Mouse (Mus musculus): Measurements from ENCODE around the gene Prss12. TPM values are rescaled to one million over a fixed set of nuclear protein-coding genes. Genes with fewer than 3 reads are reported as not detected.
A peak's percentile ranks its signal among the peaks of the same experiment; 100 is the strongest.

Gene Prss12
- polyA plus RNA-seq, 1 experiment from 2014 or later = 9.4 TPM

- no peak overlapping the region for H3K4me2 ChIP-seq (replicated peaks; ENCODE audit: low read depth, low read length)
- H3K4me3 ChIP-seq (ENCODE audit: low read length) = no peak overlapping the region
- peaks cover 19% of the 10 kb centered on the region for H3K4me1 ChIP-seq (ENCODE audit: insufficient read depth, low read length)
- H3K27ac ChIP-seq (ENCODE audit: low read length) = peak overlapping the region; percentile 25; the same call in 1 of the 2 replicates
- 87% methylated on average over 7 of the region's 7 CpGs for WGBS
- H3K9ac ChIP-seq (replicated peaks; ENCODE audit: low read length) = no peak overlapping the region
- H3K27me3 ChIP-seq (ENCODE audit: insufficient read depth, low read length) = no peaks in the 10 kb centered on the region
- no peaks in the 10 kb centered on the region for H3K9me3 ChIP-seq (ENCODE audit: low read length)
- peaks cover 9% of the 10 kb centered on the region; the same call in 1 of the 2 replicates for H3K36me3 ChIP-seq (ENCODE audit: insufficient read depth, low read length)
- no peak for ATAC-seq (ENCODE audit: low FRiP score, low TSS enrichment)
These were observed 58.1 kb downstream of the Prss12 start for GRCm38 (mm10) chr3:123504783-123505182.

- Histone ChIP-seq H3K36me3 (ENCODE audit: insufficient read depth, low read length) (peaks cover 9% of the 10 kb centered on the region; the same call in 1 of the 2 replicates), H3K27me3 (ENCODE audit: insufficient read depth, low read length) (no peaks in the 10 kb centered on the region), H3K4me2 (replicated peaks; ENCODE audit: low read depth, low read length) (peak overlapping the region; percentile 79), H3K9me3 (ENCODE audit: low read length) (no peaks in the 10 kb centered on the region), H3K9ac (replicated peaks; ENCODE audit: low read length) (no peak overlapping the region), H3K4me3 (ENCODE audit: low read length) (0 out of 2 replicates have a peak overlapping the region, but pooled peaks have one; percentile 6), H3K4me1 (ENCODE audit: insufficient read depth, low read length) (peaks cover 21% of the 10 kb centered on the region), H3K27ac (ENCODE audit: low read length) (peak overlapping the region; percentile 69)
- ATAC-seq (ENCODE audit: low FRiP score, low TSS enrichment) = peak; percentile 10; the same call in 1 of the 2 replicates
- 52% methylated on average over 9 of the region's 9 CpGs for WGBS
These were observed 59.3 kb downstream of the Prss12 start for GRCm38 (mm10) chr3:123505778-123506667.

- no peak for ATAC-seq (ENCODE audit: low FRiP score, low TSS enrichment)
- H3K9ac ChIP-seq (replicated peaks; ENCODE audit: low read length) = peak overlapping the region; percentile 97
- H3K9me3 ChIP-seq (ENCODE audit: low read length) = no peaks in the 10 kb centered on the region
- H3K4me1 ChIP-seq (ENCODE audit: insufficient read depth, low read length) = peaks cover 21% of the 10 kb centered on the region
- H3K4me3 ChIP-seq (ENCODE audit: low read length) = peak overlapping the region; percentile 95
- no peaks in the 10 kb centered on the region for H3K27me3 ChIP-seq (ENCODE audit: insufficient read depth, low read length)
- peak overlapping the region; percentile 84 for H3K27ac ChIP-seq (ENCODE audit: low read length)
- H3K36me3 ChIP-seq (ENCODE audit: insufficient read depth, low read length) = peaks cover 9% of the 10 kb centered on the region; the same call in 1 of the 2 replicates
- H3K4me2 ChIP-seq (replicated peaks; ENCODE audit: low read depth, low read length) = peak overlapping the region; percentile 79
- WGBS = 5% methylated on average over 6 of the region's 6 CpGs
These were observed 60.3 kb downstream of the Prss12 start for GRCm38 (mm10) chr3:123506699-123507662.

- 0% methylated on average over 10 of the region's 10 CpGs for WGBS
- Histone ChIP-seq H3K4me3 (ENCODE audit: low read length) (peak overlapping the region; percentile 95), H3K27me3 (ENCODE audit: insufficient read depth, low read length) (no peaks in the 10 kb centered on the region), H3K9me3 (ENCODE audit: low read length) (no peaks in the 10 kb centered on the region), H3K4me1 (ENCODE audit: insufficient read depth, low read length) (peaks cover 21% of the 10 kb centered on the region), H3K36me3 (ENCODE audit: insufficient read depth, low read length) (peaks cover 9% of the 10 kb centered on the region; the same call in 1 of the 2 replicates), H3K9ac (replicated peaks; ENCODE audit: low read length) (peak overlapping the region; percentile 97), H3K27ac (ENCODE audit: low read length) (peak overlapping the region; percentile 84), H3K4me2 (replicated peaks; ENCODE audit: low read depth, low read length) (peak overlapping the region; percentile 79)
- ATAC-seq (ENCODE audit: low FRiP score, low TSS enrichment) = no peak
These were observed 60.9 kb downstream of the Prss12 start for GRCm38 (mm10) chr3:123507663-123508055.

- peaks cover 21% of the 10 kb centered on the region for H3K4me1 ChIP-seq (ENCODE audit: insufficient read depth, low read length)
- H3K9me3 ChIP-seq (ENCODE audit: low read length) = no peaks in the 10 kb centered on the region
- peak overlapping the region; percentile 79 for H3K4me2 ChIP-seq (replicated peaks; ENCODE audit: low read depth, low read length)
- WGBS = under 1% methylated on average over 52 of the region's 53 CpGs
- H3K9ac ChIP-seq (replicated peaks; ENCODE audit: low read length) = peak overlapping the region; percentile 97
- H3K27ac ChIP-seq (ENCODE audit: low read length) = peak overlapping the region; percentile 100
- peak overlapping the region; percentile 95 for H3K4me3 ChIP-seq (ENCODE audit: low read length)
- H3K27me3 ChIP-seq (ENCODE audit: insufficient read depth, low read length) = no peaks in the 10 kb centered on the region
- peaks cover 9% of the 10 kb centered on the region; the same call in 1 of the 2 replicates for H3K36me3 ChIP-seq (ENCODE audit: insufficient read depth, low read length)
- peak; percentile 97 for ATAC-seq (ENCODE audit: low FRiP score, low TSS enrichment)
These were observed 61.5 kb downstream of the Prss12 start for GRCm38 (mm10) chr3:123508056-123508674.

- under 1% methylated on average over 36 of the region's 36 CpGs for WGBS
- ATAC-seq (ENCODE audit: low FRiP score, low TSS enrichment) = peak; percentile 64
These were observed 62.1 kb downstream of the Prss12 start for GRCm38 (mm10) chr3:123508675-123509376.

GRCm38 (mm10) chr3:123511818-123512217, 65.1 kb downstream of the Prss12 start:
- no peak for ATAC-seq (ENCODE audit: low FRiP score, low TSS enrichment)
- H3K27ac ChIP-seq (ENCODE audit: low read length) = no peak overlapping the region
- WGBS = 73% methylated on average over 4 of the region's 4 CpGs

More at GRCm38 (mm10) chr3:123508675-123509376, 62.1 kb downstream of the Prss12 start:
- Histone ChIP-seq H3K4me2 (replicated peaks; ENCODE audit: low read depth, low read length) (peak overlapping the region; percentile 77), H3K27me3 (ENCODE audit: insufficient read depth, low read length) (no peaks in the 10 kb centered on the region), H3K27ac (ENCODE audit: low read length) (peak overlapping the region; percentile 100), H3K9me3 (ENCODE audit: low read length) (no peaks in the 10 kb centered on the region), H3K9ac (replicated peaks; ENCODE audit: low read length) (peak overlapping the region; percentile 96), H3K4me3 (ENCODE audit: low read length) (peak overlapping the region; percentile 95), H3K36me3 (ENCODE audit: insufficient read depth, low read length) (peaks cover 9% of the 10 kb centered on the region; the same call in 1 of the 2 replicates), H3K4me1 (ENCODE audit: insufficient read depth, low read length) (peaks cover 21% of the 10 kb centered on the region)

GRCm38 (mm10) chr3:123514886-123515285, 68.2 kb downstream of the Prss12 start:
- Histone ChIP-seq H3K36me3 (ENCODE audit: insufficient read depth, low read length) (no peaks in the 10 kb centered on the region), H3K27ac (ENCODE audit: low read length) (no peak overlapping the region), H3K4me3 (ENCODE audit: low read length) (no peak overlapping the region), H3K4me1 (ENCODE audit: insufficient read depth, low read length) (0 out of 2 replicates have a peak, but pooled peaks cover under 1% of the 10 kb centered on the region), H3K4me2 (replicated peaks; ENCODE audit: low read depth, low read length) (no peak overlapping the region), H3K27me3 (ENCODE audit: insufficient read depth, low read length) (no peaks in the 10 kb centered on the region), H3K9ac (replicated peaks; ENCODE audit: low read length) (no peak overlapping the region), H3K9me3 (ENCODE audit: low read length) (no peaks in the 10 kb centered on the region)
- WGBS = 46% methylated on average over 5 of the region's 5 CpGs
- ATAC-seq (ENCODE audit: low FRiP score, low TSS enrichment) = no peak

More at GRCm38 (mm10) chr3:123511818-123512217, 65.1 kb downstream of the Prss12 start:
- no peaks in the 10 kb centered on the region for H3K9me3 ChIP-seq (ENCODE audit: low read length)
- no peak overlapping the region for H3K4me3 ChIP-seq (ENCODE audit: low read length)
- H3K4me2 ChIP-seq (replicated peaks; ENCODE audit: low read depth, low read length) = no peak overlapping the region
- H3K4me1 ChIP-seq (ENCODE audit: insufficient read depth, low read length) = peaks cover 10% of the 10 kb centered on the region
- 0 out of 2 replicates have a peak, but pooled peaks cover 5% of the 10 kb centered on the region for H3K36me3 ChIP-seq (ENCODE audit: insufficient read depth, low read length)
- H3K27me3 ChIP-seq (ENCODE audit: insufficient read depth, low read length) = no peaks in the 10 kb centered on the region
- H3K9ac ChIP-seq (replicated peaks; ENCODE audit: low read length) = no peak overlapping the region
